Mouse (Mus musculus): ENCODE results near the gene Lrrc32.

Gene Lrrc32

DNA sequence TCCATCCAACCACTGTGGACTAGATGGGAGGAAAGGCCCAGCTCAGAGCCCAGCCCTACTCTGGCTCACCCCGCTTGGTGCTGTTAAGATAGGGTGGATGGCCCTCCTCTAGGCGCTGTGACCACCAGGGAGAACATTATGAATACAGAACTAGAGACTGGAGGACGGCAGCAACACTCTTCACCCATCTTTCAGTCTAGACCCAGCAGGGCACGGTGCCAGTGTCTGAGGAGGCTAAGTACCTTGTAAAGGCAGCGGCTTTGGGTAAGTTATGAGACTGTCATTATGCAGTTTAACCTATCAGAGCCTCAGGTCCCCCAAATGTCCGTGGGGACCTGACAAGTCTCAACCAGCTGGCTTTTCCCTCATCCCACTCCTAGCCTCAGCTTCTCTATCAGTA, at the start of gene Lrrc32:
Lrrc32 (plus strand) TSS at position 153 of the 400 bp plus-strand sequence.
- DNase-seq: no peak

DNA sequence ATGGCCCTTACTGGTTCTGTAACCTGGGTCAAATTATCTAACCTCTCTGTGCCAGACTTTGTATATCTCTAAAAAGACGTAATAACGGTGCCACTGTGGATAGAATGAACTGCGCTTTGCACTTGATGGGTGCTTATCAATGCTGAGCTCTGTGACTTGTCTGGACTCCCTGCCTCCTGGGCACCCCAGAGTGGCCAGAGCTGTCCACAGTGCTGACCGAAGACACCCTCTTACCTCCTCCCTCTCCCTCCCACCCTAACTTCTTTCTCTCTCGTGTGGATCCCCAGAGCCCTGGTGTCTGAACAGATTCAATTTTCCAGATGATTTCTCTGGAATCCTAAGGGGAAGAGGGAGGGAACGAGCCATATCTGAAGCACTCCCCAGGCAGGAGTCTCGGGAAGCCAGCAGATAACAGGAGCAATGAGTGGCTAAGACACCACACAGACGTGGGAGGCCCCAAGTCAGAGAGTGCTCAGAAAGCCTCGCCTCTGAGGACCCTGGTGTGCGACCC, 49.1 kb upstream of the Lrrc32 start, which contains the start of gene Gucy2d:
Gucy2d (plus strand) TSS at position 461 of the 511 bp plus-strand sequence.
- no peak for DNase-seq

DNA sequence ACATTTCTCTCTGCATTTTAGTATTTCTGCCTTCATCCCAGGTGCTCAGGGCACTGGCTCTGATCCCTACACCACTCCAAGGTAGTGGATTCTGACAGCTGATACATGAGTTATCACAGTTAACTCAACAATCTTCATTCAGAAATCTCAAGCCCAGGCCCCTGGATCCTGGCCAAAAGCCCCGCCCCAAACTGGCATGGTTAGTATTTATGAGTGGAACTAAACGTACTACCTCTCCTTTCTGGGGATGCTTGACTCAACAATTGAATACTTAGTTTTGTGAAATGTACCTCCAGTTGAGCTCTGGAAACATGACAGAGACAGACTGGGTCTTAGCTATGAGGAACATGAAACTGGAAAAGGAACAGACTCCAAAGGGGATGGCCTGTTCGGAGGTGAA, 42.2 kb upstream of the Lrrc32 start:
- no peak for DNase-seq

DNA sequence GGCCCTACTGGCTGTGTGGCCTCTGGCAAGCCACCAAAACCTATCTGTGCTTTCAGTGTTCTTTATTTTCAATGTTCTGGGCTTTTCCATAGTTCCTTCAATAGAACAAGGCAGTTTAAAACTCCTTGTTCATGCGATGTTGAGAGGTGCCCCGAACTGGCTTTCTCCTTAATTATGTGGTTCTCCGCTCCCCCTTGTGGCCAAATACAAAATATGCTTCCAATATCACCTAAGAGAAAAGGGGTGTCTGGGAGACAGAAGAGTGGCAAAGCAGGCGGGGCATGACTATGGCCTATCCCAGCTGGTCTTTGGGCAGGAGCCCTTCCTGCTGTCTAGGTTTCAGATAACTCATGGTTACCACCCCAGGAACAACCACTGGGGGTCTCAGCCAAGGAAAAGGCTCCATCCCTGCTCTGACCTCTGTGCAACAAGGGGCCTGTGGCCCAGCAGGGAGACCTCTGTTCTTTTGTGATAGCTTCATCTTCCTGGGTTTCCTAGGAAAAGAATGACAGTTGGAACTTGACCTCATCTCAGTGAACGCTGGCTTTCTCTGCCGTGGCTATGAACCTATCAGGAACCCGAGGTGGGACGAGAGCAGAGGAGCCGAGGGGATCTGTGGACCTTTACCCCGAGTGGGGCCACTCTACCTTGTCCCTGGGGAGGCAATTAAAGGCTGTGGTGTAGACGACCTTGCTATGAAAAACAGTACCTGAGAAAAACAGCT, 41.3 kb upstream of the Lrrc32 start:
- peak; percentile 19 for DNase-seq

DNA sequence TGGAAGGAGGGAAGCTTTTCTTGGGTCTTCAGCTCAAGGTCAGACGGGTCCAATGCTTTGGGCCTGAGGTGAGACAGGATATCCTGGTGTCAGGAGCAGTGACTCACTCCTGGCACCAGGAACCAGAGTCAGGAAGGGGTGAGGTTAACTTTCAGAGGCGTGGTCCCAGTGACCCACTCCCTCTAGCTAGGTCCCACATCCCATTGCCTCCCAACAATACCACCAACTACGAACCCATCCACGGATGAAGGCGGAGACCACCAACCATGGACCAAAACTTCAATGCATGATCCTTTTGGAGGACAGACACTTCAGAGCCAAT, 40.8 kb upstream of the Lrrc32 start:
- DNase-seq: no peak

DNA sequence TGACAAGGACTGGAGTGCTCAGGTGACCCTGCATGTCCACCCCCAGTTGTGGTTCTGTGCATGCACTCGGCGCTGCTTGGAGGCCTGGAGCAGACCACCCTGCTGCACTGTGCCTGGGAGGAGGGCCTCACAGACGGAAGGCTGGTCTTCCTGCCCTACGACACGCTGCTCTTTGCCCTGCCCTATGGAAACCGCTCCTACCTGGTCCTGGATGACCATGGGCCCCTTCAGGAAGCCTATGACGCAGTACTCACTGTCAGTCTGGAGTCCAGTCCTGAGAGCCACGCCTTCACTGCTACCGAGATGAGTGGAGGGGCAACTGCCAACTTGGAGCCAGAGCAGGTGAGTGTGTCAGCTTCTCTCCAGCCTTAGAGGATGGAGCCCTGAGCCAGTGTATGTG, 39.4 kb upstream of the Lrrc32 start:
- DNase-seq: no peak

DNA sequence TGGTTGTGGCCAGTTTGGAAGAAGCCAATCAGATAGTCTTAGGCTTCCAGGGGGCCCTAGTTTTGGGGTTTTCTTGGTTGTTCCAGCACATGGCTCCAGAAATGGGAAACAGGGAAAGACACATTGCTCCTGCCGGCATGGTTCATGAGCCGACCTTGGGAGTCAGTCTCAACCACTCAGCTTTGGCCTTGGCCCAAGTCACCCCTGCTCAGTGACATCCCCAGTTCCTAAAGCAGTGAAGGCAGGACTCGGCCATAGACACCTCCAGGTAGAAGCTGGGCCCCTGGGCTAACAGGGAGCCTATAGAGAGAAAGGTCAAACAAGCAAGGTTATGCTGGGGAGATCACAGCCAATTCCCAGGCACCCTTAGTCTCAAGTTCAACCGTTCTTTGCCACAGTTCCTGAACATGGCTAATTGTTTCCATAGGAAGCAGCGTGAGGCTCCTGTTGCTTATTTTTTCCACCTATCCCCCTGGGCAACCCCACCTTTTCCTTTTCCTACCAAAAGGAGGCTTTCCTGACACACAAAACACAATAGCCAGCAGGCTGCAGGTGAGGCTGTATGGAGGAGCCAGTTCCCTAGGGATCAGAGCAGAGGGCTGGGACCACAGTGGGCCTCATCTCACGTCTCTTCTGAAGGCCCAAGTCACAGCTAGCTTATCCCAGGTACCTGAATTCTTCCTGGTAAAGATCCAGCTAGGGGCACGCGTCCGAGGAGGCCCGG, 34.5 kb upstream of the Lrrc32 start:
- no peak for DNase-seq

DNA sequence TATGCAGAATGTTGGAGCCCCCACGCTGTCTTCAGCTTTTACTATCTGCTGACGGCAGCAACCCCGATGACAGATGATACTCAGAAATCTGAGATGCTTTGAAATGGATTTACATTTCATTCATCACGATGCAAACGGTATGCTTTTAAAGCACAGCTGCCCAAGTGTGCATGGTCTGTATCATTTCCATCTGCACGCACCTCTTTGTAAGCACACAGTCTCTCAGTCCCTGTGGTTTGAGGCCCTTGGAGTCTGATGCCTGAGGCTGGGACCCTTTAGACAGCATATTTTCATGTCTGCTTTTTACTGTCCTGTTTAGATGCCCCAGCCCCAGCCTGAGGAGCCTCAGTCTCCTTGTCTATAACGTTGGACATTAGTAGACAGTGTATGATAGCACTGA, 28.8 kb upstream of the Lrrc32 start:
- DNase-seq: no peak

DNA sequence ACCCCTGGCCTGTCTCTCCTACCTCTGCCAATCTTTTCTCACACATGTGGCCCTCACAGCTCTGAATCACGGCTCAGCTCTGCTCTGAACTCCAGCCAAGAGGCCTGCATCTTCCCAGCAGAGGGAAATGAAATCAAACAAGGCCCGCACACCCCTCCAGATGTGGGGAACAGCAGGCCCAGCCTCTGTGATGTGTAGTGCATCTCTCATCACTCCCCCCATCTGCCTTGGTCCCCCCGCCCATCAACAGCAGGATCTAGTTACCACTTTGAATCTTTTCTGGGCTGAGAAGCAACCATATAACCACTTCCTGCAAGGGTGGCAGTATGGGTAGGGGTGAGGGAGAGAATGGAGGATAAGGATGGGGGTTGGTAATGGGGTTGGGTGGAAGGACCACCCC, 20.0 kb upstream of the Lrrc32 start:
- no peak for DNase-seq

DNA sequence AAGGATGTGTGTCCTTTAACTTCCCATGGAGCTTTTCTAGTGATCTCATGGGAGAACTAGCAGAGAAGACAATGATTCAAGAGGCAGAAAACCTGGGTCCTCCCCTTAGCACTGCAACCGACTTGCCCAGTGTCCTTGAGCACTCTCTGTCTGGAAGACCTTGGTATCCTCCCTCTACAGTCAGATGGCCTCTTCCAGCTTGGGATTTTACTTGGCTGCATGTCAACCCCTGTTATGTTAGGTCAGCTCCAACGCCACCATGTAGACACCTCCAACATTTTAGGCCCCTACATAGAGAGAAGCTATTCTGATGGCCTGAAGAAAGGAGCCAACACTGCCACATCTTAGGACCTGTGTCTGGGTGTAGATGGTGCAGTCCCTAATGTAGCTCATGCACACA, 16.6 kb upstream of the Lrrc32 start:
- no peak for DNase-seq

DNA sequence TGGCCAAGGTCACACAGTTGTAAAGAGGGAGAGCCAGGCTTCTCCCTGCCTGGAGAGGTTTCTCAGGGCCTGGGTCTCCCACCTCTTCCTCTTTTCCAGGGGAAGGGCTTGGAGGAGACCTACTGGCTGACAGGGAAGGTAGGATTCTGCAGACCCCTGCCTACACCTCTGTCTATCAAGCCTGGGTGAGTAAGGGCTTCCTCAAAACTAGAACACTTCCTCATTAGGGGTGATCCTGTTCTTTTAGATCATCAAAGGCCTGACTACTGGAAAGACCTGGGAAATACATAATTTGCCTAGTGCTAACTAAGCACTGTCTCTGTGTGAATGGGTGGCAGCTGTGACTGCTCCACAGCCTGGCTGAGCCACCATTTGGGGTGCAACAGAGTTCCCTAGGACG, 14.5 kb upstream of the Lrrc32 start:
- no peak for DNase-seq

DNA sequence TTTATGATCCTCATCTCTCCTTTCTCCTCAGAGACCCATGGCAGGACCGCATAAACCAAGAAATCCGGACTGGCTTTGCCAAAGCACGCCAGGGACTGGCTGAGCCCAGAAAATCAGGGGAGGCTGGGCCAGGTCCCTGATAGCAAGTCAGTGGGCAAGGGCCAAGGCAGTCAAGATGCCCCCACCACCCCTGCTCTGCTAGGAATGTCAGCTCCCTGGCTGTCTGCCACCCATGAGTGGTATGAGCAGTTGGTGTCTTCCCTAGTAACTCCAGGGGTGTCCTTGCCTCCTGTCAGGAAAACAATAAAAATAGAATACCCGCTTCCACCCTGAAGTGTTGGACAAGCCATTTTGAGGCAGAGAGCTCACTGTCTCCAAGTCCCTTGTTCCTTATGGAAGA, 11.9 kb upstream of the Lrrc32 start:
- peak; percentile 57 for DNase-seq

DNA sequence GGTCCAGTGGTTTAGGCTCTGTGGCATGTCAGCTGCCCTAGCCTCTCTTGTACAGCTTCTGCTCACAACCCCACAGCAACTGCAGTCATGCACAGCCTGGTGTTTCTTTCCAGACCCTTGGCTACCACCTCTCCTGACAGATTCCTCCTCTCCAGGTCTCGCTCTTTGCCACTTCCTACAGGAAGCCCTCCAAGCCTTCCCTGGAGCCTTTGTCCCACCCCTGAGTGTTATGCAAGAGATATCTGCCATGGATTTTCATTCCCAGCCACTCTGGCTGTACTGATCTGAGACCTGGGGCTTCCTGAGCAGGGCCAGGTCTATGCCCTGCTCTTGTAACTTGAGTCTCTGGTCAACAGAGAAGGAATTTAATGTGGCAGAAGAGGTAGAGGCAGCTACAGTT, 8.6 kb upstream of the Lrrc32 start:
- no peak for DNase-seq

DNA sequence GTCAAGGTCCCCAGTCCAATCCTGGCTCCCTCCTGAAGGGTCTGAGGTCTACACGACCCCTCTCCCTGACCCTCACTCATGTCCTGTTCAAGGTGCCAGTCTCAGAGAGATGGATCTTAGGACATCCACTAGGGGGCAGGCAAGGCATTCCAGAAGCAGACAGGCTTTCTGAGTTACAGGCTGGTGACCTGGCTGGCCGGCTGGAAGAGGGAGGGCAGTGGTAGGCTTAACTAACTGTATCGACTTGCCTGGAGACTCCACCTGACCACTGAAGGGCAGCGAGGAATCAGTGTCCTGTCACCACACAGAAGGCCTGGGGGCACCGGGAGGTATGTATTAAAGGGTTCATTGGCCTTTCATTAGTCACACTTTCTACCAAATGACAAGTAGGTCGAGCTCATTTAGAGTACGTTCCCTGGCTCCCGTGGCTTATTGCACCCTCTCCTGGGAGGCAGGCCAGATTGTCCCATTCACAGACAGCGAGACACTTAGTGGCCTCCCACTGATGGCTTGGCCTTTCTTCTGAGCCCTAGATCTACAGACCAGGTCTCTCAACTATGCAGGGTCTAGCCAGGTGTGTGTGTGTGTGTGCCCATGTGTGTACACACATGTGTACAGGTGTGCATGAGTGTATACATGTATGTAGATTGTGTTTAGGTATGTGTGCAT, 7.9 kb upstream of the Lrrc32 start:
- DNase-seq: peak; percentile 84

DNA sequence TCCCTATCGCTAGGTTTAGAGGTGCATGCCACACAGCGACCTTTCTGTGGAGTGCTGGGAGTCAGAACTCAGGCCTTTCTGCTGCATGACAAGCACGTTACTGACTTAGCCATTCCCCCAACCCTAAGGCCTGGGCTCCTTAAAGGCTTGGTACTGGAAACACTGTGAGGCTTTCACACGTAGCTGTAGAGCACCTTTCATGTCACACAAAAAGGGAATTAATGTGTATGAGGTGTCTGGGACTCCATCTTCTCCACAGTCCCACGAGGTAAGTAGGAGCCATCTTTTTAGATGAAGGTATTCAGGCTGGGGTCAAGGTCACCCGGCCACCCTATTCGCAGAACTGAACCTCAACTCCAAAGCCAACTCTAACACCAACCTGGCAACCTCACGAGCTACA, 7.2 kb upstream of the Lrrc32 start:
- DNase-seq: no peak

DNA sequence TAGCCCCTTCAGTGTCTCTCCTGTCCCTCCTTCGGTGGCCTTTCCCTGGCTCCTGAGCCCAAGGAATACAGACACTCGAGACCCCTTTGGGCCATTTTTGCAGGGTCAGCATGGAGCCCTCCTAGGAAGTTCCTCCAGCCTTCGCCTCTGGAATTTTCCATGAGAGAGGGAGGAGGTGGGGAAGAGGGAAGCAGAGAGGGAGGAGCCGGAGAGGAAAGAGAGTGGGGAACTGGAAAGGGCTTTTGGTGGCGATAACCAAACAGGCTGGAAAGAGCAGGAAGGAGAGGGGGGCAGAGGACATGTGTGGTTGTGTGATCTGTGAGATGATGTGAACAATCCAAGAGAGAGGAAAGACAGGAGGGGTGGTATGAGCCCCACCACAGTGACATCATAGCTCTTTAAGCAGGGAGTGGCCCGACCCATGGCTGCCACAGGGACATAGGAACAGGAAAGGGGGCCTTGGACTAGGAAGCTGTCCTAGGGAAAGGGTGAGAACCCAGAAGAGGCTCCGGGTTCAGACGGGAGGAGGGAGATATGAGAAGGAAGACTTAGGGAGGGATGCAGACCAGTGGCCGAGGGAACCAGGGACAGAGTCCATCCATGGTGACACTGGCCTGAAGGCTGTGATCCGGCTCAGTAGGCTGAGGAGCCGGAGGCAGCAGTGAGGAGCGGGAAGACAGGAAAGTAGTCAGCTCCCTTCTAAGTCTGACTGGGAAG, 6.4 kb upstream of the Lrrc32 start:
- no peak for DNase-seq

DNA sequence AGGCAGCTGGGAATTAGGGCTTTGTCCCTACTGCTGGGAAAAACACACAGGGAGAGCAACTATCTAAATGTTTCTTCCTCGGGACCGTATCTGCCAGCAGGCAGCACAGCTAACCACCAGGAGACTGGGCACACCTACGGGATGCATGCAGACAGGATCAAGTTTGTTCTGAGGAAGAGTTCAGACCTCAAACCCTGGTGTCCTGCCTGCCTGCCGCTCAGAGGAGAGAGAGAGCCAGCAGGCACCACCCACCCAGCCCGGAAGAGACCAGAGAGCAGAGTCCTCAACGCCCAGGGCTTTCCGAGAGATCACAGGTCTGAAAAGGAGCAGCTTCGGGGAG, 5.8 kb upstream of the Lrrc32 start:
- DNase-seq: no peak

DNA sequence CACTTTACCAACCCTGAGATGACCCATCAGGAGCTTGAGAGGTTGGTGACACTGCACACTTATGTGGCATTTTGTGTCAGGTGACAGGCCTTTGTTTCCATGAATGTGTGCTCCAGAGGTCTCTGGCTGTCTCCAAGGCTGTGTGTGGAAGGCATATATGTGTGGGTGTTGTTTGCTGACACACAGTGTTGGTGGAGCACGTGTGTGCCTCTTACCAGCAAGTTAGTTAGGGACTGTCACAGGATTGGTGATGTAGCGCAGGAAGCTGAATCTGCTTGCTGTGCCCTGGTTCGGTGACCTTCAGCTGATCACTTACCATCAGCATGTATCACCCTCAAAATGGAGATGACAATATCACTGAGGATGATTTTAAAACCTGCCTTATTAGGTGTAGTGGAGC, 4.2 kb upstream of the Lrrc32 start:
- no peak for DNase-seq

DNA sequence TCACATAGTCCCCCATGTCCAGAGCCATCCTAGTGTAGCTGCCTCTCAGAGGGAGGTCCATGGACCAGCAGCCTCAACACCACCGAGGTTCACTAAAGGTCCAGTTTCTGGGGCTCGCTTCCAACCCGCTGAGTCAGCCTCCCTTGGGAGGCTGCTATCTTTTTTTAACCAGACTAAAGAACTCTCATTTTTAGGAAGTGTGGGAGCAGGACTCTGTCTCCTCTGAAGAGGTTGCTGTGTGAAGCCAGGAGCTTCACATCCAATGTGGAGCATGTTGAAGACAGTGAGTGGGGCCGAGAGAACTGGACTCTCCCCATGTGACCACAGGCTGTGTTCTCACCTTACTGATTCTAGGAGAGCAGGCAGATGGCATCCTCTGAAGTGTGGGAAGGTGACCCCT, 3.6 kb upstream of the Lrrc32 start:
- DNase-seq: no peak

DNA sequence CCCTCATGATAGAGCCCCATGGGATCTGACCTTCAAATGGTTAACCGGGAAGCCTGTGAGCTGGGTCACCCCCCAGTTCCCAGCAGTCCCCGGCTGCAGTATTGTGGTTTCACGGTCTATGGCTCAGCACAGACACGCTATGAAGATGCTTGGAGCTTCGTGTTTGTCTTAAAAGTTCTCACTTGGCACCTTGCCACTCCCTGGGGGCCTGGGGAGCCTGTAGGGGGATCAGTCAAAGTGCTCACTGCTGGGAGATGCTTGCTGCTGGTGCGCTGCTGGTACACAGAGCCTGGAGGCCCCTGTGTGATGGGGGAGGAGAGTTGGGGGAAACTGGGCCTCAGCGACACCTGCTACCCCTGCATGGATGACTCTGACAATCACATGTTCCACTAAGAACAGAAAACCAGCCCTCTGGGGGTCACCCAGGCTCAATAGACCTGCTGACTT, 2.6 kb upstream of the Lrrc32 start:
- DNase-seq: no peak

DNA sequence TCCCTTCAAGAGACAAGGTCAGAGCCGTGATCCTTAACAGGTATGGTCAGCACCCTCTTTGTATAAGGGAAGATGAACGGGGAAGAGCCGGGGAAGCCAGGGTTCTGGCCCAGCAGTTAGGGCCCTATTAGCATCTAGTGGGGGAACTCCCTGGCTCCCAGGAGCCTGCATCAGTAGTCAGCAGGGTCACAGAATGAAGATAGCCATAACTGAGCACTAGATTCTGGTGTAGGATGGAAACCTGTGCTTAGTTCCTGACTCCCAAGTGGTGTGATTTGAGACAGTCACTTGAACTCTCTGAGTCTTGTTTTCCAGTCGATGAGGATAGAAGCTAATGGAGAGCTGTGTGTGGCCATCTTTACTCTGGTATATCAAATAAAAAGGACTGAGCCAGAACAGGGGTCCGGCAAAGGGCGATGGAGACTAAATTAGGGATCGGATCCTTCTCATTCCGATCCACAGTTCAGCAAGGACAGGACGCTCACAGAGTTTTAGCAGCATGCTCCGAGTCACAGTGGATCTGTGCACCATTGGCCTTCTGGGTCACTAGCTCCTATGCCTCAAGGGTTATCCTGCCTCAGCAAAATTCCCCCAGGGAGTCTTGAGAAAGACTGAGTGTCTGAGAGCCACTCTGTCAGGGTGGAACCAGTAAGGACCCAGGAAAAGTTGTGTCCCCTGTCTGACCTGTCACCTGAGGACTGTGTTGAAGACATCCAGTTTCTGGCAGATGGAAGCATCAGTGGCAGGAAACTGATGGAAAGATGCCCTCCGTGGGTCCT, 1.7 kb upstream of the Lrrc32 start:
- DNase-seq: no peak

DNA sequence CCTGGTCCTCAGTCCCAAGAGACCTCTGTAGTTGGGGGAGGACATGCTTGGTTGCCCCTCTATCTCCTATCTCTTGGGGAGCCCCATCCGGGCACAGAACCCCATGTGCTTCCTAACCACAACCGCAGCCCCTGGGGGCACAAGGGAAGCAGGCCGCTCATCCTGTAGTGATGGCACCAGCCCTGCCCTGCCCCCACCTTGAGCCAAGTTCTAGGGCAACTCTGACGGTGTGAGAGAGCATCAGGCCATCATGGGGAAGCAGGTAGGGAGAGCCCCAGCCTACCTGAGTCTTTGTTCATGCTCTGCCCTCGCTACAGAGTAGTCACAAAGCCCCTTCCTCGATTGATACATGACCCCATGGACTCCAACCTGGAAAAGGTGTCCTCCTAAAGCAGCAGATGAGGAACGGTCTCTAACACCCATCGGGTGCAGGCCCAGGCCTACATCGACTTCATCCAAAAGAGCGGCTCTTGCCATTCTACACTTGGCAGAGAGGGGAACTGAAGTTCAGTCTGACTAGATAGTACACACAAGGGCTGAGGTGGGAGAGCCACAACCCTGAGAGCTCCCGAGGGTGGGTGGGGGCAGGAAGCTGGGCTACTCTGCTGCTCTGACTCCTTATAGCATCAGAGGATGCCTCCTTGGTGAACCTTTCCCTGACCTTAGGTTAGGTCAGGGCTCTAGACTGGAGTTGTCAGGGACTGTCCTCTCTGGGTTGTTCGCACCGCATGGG, 519 bp upstream of the Lrrc32 start:
- DNase-seq: no peak
